Mouse (Mus musculus) liver, embryonic 14.5 days (tissue): ENCODE data around the gene Crim1. TPM values are rescaled to one million over a fixed set of nuclear protein-coding genes. Genes with fewer than 3 reads are reported as not detected.

Experiments used
- ATAC-seq: fragments of 200-750 bp; cut with Nextera tagmentation; 2 replicates; pipeline ENCODE4 v1.8.0; 2017; ENCODE audit warnings: moderate number of reproducible peaks, mild to moderate bottlenecking, moderate library complexity; ENCODE audit not compliant: insufficient read depth
- DNase-seq, 3 experiments: peaks; one replicate each; pipeline ENCODE4 v3.0.0-alpha.2; 2012 to 2013; ENCODE audit warnings: low read depth in 3 of 3, low spot score in 3 of 3
- H3K27ac ChIP-seq: fragments of 300-500 bp; sonication (generic); 2 replicates; pipeline ENCODE4 v1.5.1; 2014; ENCODE audit warnings: moderate library complexity, mild to moderate bottlenecking, control low read depth, inconsistent platforms
- H3K27me3 ChIP-seq: fragments of 300-500 bp; sonication (generic); 2 replicates; pipeline ENCODE4 v1.6.1; 2014; ENCODE audit warnings: mild to moderate bottlenecking, low read length, moderate library complexity; ENCODE audit not compliant: control insufficient read depth, insufficient read depth
- H3K36me3 ChIP-seq: fragments of 300-500 bp; sonication (generic); replicated peaks from 2 replicates; pipeline ENCODE4 v1.6.1; 2014; ENCODE audit warnings: low read depth; ENCODE audit not compliant: control insufficient read depth, insufficient read depth
- H3K4me1 ChIP-seq, 2 experiments: fragments of 200-500 bp in 1 of 2; fragments of 300-500 bp in 1 of 2; sonication (generic) in 1 of 2; replicated peaks; 2 replicates each; pipeline ENCODE4 v1.6.1; 2012 to 2014; ENCODE audit warnings: antibody characterized with exemption in 1 of 2, inconsistent platforms in 1 of 2, low read length in 1 of 2; ENCODE audit not compliant: control insufficient read depth in 2 of 2, insufficient read depth in 2 of 2
- H3K4me2 ChIP-seq: fragments of 300-500 bp; sonication (generic); 2 replicates; pipeline ENCODE4 v1.6.1; 2014; ENCODE audit warnings: low read depth, mild to moderate bottlenecking, control low read depth, moderate library complexity
- H3K4me3 ChIP-seq, 2 experiments: fragments of 200-500 bp in 1 of 2; fragments of 300-500 bp in 1 of 2; sonication (generic) in 1 of 2; 2 replicates each; pipeline ENCODE4 v1.5.1; 2012 to 2014; ENCODE audit warnings: low read depth in 2 of 2, low read length in 2 of 2, mild to moderate bottlenecking in 2 of 2, control low read depth in 1 of 2, inconsistent platforms in 1 of 2, moderate library complexity in 1 of 2; ENCODE audit not compliant: insufficient read depth in 1 of 2
- H3K9ac ChIP-seq: fragments of 300-500 bp; sonication (generic); replicated peaks from 2 replicates; pipeline ENCODE4 v1.6.1; 2014; ENCODE audit warnings: mild to moderate bottlenecking, control low read depth, moderate library complexity
- H3K9me3 ChIP-seq: fragments of 300-500 bp; sonication (generic); 2 replicates; pipeline ENCODE4 v1.6.1; 2016; ENCODE audit warnings: low read length, mixed read lengths; ENCODE audit not compliant: control insufficient read depth
- CTCF ChIP-seq: IDR thresholded peaks from 2 replicates; pipeline ENCODE4 v1.5.1; 2016; ENCODE audit warnings: antibody characterized with exemption, low read depth, control low read depth
- EP300 ChIP-seq: IDR thresholded peaks from 2 replicates; pipeline ENCODE4 v1.6.1; 2016; ENCODE audit warnings: antibody characterized with exemption, low read depth
- WGBS: fragments of 180-500 bp; shearing (Covaris S2); extraction: QIAGEN DNeasy Blood & Tissue Kit; methylation state at CpG from one replicate; pipeline ENCODE4 v1.1.7; 2014; ENCODE audit not compliant: insufficient replicate concordance; 5-methylcytosine and 5-hydroxymethylcytosine counted together
- polyA plus RNA-seq, 2 experiments: library from polyadenylated mRNA; depleted of rRNA in 1 of 2; stranded (reverse) in 1 of 2; unstranded in 1 of 2; fragments of >200 nt; fragmentation: Nextera tagmentation in 1 of 2; extraction: Ambion mirVana in 1 of 2; gene quantifications; 2 replicates each; pipeline versions ENCODE4 v1.2.1 to v1.2.3; 2012 to 2014

Gene Crim1
- polyA plus RNA-seq, 2 experiments = 0.74 to 0.95 TPM

DNA sequence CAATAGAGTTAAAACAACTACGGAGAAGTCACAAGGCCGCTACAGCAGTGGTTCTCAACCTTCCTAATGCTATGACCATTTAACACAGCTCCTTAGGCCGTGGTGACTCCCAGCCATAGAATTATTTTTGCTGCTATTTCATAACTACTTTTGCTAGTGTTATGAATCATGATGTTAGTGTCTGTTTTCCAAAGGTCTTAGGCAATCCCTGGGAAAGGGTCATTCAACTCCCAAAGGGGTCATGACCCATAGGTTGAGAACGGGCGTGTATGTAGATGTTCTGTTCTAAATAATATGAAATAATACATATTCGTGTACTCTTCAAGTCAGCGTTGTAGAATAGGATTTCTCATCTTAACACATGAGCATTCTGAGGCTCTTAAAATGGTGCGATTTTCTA lies 69.3 kb downstream of the Crim1 start:
- Histone ChIP-seq H3K9me3 (no peaks in the 10 kb centered on the region), H3K4me1 (peaks cover 0 to 8% of the 10 kb centered on the region in 2 experiments; a peak in 2 of 4 replicates), H3K4me2 (no peak overlapping the region), H3K9ac (no peak overlapping the region), H3K27me3 (no peaks in the 10 kb centered on the region), H3K36me3 (no peaks in the 10 kb centered on the region), H3K27ac (no peak overlapping the region), H3K4me3 (no peak overlapping the region)
- WGBS = 76% methylated on average over 8 of the region's 8 CpGs
- TF ChIP-seq EP300 (no peak), CTCF (no peak)
- ATAC-seq (no peak), DNase-seq (no peak)

DNA sequence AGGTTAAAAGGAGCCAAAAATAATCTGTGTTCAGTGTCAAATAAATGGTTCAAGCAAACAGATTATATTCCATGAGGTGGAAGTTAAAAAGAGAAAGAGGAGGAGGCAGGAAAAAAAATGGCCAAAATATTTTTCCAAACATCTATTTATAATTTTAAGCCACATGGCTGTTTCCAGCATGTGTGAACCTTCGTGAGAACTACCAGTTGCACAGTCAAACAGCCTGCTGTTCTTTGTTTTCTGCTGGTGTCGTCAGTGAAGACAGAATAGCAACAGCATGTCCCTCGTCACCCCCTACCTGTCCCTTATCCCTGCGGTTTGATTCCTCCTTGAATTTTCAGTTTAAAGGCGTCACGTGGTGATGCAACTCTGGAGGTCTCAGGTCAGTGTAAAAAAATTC lies 70.0 kb downstream of the Crim1 start:
- Histone ChIP-seq H3K9me3 (no peaks in the 10 kb centered on the region), H3K4me2 (no peak overlapping the region), H3K27me3 (no peaks in the 10 kb centered on the region), H3K36me3 (no peaks in the 10 kb centered on the region), H3K4me3 (no peak overlapping the region), H3K4me1 (peaks cover 0 to 8% of the 10 kb centered on the region in 2 experiments; a peak in 2 of 4 replicates), H3K27ac (no peak overlapping the region), H3K9ac (no peak overlapping the region)
- TF ChIP-seq CTCF (no peak), EP300 (no peak)
- ATAC-seq (no peak), DNase-seq (no peak)
- 70% methylated on average over 6 of the region's 6 CpGs for WGBS

GRCm38 (mm10) chr17:78271731-78272130 lies 71.7 kb downstream of the Crim1 start:
- Histone ChIP-seq H3K4me3 (no peak overlapping the region), H3K4me1 (peaks cover 0 to 6% of the 10 kb centered on the region in 2 experiments; a peak in 2 of 4 replicates), H3K27ac (no peak overlapping the region), H3K9ac (no peak overlapping the region), H3K36me3 (no peaks in the 10 kb centered on the region), H3K9me3 (no peaks in the 10 kb centered on the region), H3K4me2 (no peak overlapping the region), H3K27me3 (no peaks in the 10 kb centered on the region)
- WGBS = 75% methylated on average over 8 of the region's 8 CpGs
- no peak for DNase-seq
- no peak for ATAC-seq
- TF ChIP-seq CTCF (no peak), EP300 (no peak)

DNA sequence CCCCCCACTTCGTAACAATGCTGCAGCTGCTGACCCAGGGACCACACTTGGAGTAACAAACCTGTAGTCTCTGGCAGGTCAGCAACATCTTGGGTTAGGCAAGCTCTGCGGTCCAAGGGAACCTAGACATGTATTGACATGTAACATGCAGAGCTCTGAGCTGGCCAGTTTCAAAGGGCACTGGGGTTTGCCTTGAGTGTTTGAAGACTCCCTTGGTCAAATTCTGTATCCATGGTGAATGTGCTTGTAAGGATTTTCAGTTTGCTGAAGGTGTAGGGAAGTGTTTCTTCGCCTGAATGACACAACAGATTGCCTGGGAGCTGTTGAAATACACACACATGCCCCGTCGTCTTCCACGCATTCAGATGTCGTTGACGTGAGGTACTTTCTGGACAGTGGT lies 72.1 kb downstream of the Crim1 start:
- Histone ChIP-seq H3K36me3 (no peaks in the 10 kb centered on the region), H3K9ac (no peak overlapping the region), H3K4me1 (peaks cover 0 to 6% of the 10 kb centered on the region in 2 experiments; a peak in 2 of 4 replicates), H3K27ac (no peak overlapping the region), H3K4me3 (no peak overlapping the region), H3K4me2 (no peak overlapping the region), H3K9me3 (no peaks in the 10 kb centered on the region), H3K27me3 (no peaks in the 10 kb centered on the region)
- no peak for DNase-seq
- 82% methylated on average over 8 of the region's 8 CpGs for WGBS
- no peak for TF ChIP-seq CTCF
- no peak for TF ChIP-seq EP300
- no peak for ATAC-seq

DNA sequence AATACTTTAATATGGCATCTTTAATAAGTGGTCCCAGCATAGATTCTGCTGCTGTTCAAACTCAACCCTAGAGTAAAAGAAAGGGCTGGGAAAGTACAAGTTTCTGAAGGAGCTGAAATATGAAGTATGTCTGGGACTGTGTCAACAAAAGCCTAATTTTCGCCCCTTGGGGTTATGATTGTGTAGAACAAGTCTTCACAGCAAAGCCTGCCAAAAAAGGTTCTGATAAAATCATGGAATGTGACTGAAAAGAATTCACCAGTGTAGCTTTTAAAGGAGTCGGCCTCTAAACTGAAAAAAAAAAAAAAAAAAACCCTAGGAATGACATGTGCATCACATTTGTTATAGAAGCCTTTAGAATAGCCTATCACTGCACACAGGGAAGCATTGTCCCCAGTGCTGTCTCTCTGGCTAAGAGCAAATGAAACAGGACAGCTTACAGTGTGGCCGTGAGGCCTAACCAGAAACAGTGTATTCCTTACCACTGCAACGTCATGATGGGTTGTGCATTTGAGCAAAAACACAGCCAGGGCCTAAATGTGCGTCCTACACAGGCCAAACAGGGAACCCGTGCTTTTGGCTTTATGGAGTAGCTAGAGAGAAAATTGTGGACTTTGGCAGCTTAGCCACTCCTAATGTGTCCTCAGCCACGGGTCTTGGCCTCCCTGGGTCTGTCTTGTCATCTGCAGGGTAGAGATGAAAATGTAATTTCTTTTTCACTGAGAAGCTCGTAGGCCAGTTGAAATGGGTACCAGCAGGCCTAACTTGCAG lies 72.8 kb downstream of the Crim1 start:
- Histone ChIP-seq H3K9me3 (no peaks in the 10 kb centered on the region), H3K9ac (no peak overlapping the region), H3K27me3 (no peaks in the 10 kb centered on the region), H3K4me3 (no peak overlapping the region), H3K4me1 (peaks cover 0 to 6% of the 10 kb centered on the region in 2 experiments; a peak in 2 of 4 replicates), H3K4me2 (no peak overlapping the region), H3K27ac (no peak overlapping the region), H3K36me3 (no peaks in the 10 kb centered on the region)
- TF ChIP-seq CTCF (no peak), EP300 (no peak)
- 68% methylated on average over 8 of the region's 8 CpGs for WGBS
- DNase-seq (no peak), ATAC-seq (no peak)
